Mouse (Mus musculus) embryonic fibroblast, embryonic 13.5 days (primary cell): Measurements from ENCODE around the gene Acan.

Source experiments
- CTCF ChIP-seq: IDR thresholded peaks from 2 replicates; pipeline ENCODE4 v1.5.1; 2011; ENCODE audit warnings: mild to moderate bottlenecking, control low read depth, low read length, moderate library complexity, borderline replicate concordance; ENCODE audit not compliant: insufficient read depth
- POLR2A ChIP-seq: IDR thresholded peaks from 2 replicates; pipeline ENCODE4 v1.6.1; 2011; ENCODE audit warnings: low read depth, mild to moderate bottlenecking, control low read depth, low read length, moderate library complexity

DNA sequence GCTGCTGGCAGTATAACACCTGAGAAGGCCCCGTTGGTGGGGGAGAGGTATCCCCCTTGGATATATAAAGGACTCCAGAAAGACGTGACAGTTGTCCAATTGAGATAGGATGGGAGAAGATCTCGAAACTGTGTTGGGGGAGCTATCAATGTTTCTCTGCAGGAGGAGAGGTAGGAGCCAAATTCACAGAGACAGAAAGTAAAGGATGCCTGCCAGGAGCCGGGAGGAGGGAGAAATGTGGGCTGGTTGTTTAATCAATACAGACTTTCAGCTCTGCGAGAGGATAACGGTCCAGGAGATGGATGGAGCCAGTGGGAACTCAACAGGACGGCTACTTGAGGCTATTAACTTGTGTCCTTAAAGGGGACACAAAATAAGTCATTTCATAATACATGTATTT, 14.2 kb downstream of the Acan start:
- no peak for TF ChIP-seq POLR2A
- TF ChIP-seq CTCF = no peak
